Mouse (Mus musculus) embryonic facial prominence, embryonic 14.5 days (tissue): Measurements from ENCODE around the gene Aldh9a1. TPM values are rescaled to one million over a fixed set of nuclear protein-coding genes. Genes with fewer than 3 reads are reported as not detected.
A peak's percentile ranks its signal among the peaks of the same experiment; 100 is the strongest.

ENCODE experiments used
- ATAC-seq: fragments of 200-750 bp; cut with Nextera tagmentation; 2 replicates; pipeline ENCODE4 v1.8.0; 2017; ENCODE audit warnings: low read depth, moderate number of reproducible peaks, moderate TSS enrichment
- DNase-seq: peaks from one replicate; pipeline ENCODE4 v3.0.0-alpha.2; 2015; ENCODE audit warnings: low spot score
- H3K27ac ChIP-seq: fragments of 300-500 bp; sonication (generic); replicated peaks from 2 replicates; pipeline ENCODE4 v1.5.1; 2014; ENCODE audit warnings: low read depth, mild to moderate bottlenecking, low read length, moderate library complexity
- H3K27me3 ChIP-seq: fragments of 300-500 bp; sonication (generic); replicated peaks from 2 replicates; pipeline ENCODE4 v1.6.1; 2014; ENCODE audit warnings: low read length; ENCODE audit not compliant: control insufficient read depth, insufficient read depth
- H3K36me3 ChIP-seq: fragments of 300-500 bp; sonication (generic); 2 replicates; pipeline ENCODE4 v1.6.1; 2014; ENCODE audit warnings: low read length, mixed read lengths; ENCODE audit not compliant: control insufficient read depth, insufficient read depth
- H3K4me1 ChIP-seq: fragments of 300-500 bp; sonication (generic); 2 replicates; pipeline ENCODE4 v1.6.1; 2014; ENCODE audit warnings: antibody characterized with exemption, low read length; ENCODE audit not compliant: control insufficient read depth, insufficient read depth
- H3K4me2 ChIP-seq: fragments of 300-500 bp; sonication (generic); 2 replicates; pipeline ENCODE4 v1.6.1; 2014; ENCODE audit warnings: low read depth, mild to moderate bottlenecking, low read length, moderate library complexity, mixed read lengths
- H3K4me3 ChIP-seq: fragments of 300-500 bp; sonication (generic); 2 replicates; pipeline ENCODE4 v1.5.1; 2014; ENCODE audit warnings: low read depth, mild to moderate bottlenecking, low read length
- H3K9ac ChIP-seq: fragments of 300-500 bp; sonication (generic); 2 replicates; pipeline ENCODE4 v1.6.1; 2014; ENCODE audit warnings: low read depth, mild to moderate bottlenecking, low read length, moderate library complexity, mixed read lengths
- H3K9me3 ChIP-seq: fragments of 300-500 bp; sonication (generic); 2 replicates; pipeline ENCODE4 v1.6.1; 2016; ENCODE audit warnings: low read length; ENCODE audit not compliant: control insufficient read depth
- WGBS: fragments of 180-500 bp; shearing (Covaris S2); extraction: QIAGEN DNeasy Blood & Tissue Kit; methylation state at CpG from one replicate; pipeline ENCODE4 v1.1.7; 2014; 5-methylcytosine and 5-hydroxymethylcytosine counted together
- polyA plus RNA-seq: library from polyadenylated mRNA; unstranded; fragments of >200 nt; fragmentation: Nextera tagmentation; extraction: Ambion mirVana; gene quantifications from 2 replicates; pipeline ENCODE4 v1.2.1, GENCODE M21; 2014

Aldh9a1 gene
- polyA plus RNA-seq, 1 experiment from 2014 or later, result 40.7 TPM

DNA sequence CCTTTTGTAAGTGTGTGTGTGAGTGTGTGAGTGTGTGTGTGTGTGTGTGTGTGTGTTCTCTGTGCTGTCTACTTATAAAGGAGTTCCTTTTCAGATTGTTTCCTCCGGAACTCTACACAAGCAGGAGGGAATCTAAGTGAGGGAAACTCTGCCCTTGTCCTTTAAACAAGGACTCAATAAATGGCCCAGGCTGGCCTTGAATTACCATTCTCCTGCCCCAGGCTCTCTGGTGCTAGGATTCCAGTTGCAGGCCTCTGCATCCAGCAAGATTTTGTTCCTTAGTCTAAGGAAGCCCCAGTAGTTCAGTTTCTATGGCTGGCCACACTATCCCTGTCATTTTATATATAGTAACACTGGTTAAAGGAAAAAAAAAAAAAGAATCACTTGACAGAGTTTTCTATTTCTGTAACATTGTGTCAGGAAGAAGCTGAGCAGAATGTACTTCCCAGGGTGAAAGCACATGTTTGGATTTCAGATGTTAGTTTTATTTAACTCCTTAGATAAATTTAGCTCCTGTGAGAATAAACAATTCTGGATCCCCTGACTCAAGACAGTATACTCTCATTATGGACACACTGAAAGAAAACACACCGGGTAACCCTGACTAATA lies 42.3 kb downstream of the Aldh9a1 start:
- Histone ChIP-seq H3K9me3 (no peaks in the 10 kb centered on the region), H3K4me1 (no peaks in the 10 kb centered on the region), H3K36me3 (no peaks in the 10 kb centered on the region), H3K9ac (peak overlapping the region; percentile 77; the same call in 1 of the 2 replicates), H3K27me3 (peaks cover 11% of the 10 kb centered on the region; the same call in 1 of the 2 replicates), H3K4me2 (peak overlapping the region; percentile 79), H3K27ac (0 out of 2 replicates have a peak overlapping the region, but pooled peaks have one; percentile 23), H3K4me3 (peak overlapping the region; percentile 64; the same call in 1 of the 2 replicates)
- 46% methylated on average over 2 of the region's 2 CpGs for WGBS
- DNase-seq (no peak), ATAC-seq (no peak)

DNA sequence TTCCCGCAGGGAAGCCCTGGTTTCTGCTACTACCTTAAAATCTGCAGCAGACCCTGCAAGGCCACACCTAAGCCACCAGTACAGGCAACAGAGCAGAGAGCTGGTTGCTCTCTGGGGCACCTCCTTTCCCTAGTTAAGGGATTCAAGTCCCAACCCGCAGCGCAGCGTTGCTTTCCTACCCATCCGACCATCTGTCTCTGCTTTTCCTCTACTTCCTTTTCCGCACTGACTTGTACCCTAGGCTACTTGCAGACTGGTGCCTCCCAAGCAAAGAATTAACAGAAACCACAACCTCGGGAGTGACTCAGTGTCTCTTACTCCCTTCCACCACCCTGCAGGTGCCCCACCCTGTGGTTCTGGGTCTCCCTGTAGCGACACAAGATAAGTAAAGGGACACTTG lies 42.9 kb downstream of the Aldh9a1 start:
- DNase-seq, result peak; percentile 43
- Histone ChIP-seq H3K4me3 (peak overlapping the region; percentile 64), H3K27me3 (peaks cover 11% of the 10 kb centered on the region; the same call in 1 of the 2 replicates), H3K9me3 (no peaks in the 10 kb centered on the region), H3K9ac (peak overlapping the region; percentile 77), H3K4me1 (no peaks in the 10 kb centered on the region), H3K36me3 (no peaks in the 10 kb centered on the region), H3K27ac (0 out of 2 replicates have a peak overlapping the region, but pooled peaks have one; percentile 23), H3K4me2 (peak overlapping the region; percentile 79)
- 6% methylated on average over 8 of the region's 8 CpGs for WGBS
- no peak for ATAC-seq

DNA sequence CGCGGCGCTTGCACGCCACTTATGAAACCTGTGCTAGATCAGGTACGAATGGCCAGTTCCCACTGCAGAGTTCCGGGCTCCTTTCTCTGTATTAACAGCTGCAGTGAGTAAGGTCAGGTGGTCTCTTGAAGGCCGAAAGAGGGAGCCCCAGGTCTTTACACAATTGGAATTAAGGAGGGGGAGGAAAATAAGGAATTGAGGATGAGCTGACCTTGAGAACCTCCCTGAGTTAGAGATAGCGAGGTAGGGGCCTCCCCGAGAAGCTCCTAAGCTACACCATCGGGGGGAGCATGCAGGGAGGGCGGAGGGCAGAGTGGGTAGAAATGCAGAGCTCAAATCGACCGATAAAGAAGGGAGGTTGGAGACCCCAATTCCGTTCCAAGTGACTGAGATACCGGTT lies 43.5 kb downstream of the Aldh9a1 start:
- H3K27me3 ChIP-seq, result peaks cover 11% of the 10 kb centered on the region; the same call in 1 of the 2 replicates
- H3K27ac ChIP-seq, result 0 out of 2 replicates have a peak overlapping the region, but pooled peaks have one; percentile 23
- peak overlapping the region; percentile 77 for H3K9ac ChIP-seq
- H3K9me3 ChIP-seq, result no peaks in the 10 kb centered on the region
- H3K4me3 ChIP-seq, result peak overlapping the region; percentile 64
- H3K4me1 ChIP-seq, result no peaks in the 10 kb centered on the region
- 0 out of 2 replicates have a peak, but pooled peaks have one; percentile 9 for ATAC-seq
- under 1% methylated on average over 15 of the region's 15 CpGs for WGBS
- DNase-seq, result peak; percentile 31
- H3K4me2 ChIP-seq, result peak overlapping the region; percentile 79
- no peaks in the 10 kb centered on the region for H3K36me3 ChIP-seq

DNA sequence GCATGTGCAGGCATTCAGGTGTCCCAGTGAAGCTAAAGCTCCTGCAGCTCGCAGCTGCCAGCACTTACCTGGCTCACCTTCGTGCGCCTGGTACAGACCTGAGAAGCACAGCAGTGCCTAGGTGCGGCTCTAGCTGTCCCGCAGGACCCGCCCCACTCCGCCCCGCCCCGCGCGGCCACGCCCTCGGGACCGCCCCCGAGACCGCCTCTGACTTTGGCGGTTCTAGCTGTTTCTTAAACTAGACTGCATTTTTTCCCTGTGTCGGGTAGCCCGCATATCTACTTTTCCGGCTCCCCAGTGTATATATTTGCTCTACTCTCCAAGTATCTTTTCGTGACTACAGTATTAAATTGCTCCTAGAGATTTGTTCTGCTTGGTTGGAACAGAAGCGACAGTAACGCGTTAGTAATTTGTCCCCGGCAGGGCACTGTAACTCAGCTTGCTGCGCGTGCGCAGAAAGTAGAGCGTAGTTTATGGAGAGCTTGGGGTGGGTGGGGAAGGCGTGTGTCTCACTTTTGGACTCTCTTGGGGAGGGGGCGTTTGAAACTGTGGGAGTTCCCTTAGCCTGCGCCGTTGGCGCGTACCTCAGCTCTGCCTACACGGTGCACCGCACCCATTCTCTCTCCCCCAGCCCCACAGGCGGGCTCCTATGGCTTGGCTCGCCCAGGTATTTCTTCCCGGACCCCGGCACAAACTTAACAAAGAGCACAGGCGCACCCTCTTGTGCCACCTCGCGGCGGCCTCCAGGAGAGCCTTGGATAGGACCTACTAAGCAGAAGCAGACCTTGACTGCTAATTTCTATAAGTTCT lies 44.1 kb downstream of the Aldh9a1 start, which contains the start of gene Mgst3:
Gene Mgst3 (minus strand): TSS at position 159 of the 810 bp plus-strand sequence.
- Histone ChIP-seq H3K9me3 (no peaks in the 10 kb centered on the region), H3K27me3 (peaks cover 11% of the 10 kb centered on the region; the same call in 1 of the 2 replicates), H3K9ac (peak within 1 kb of the TSS; percentile 77), H3K4me3 (peak within 1 kb of the TSS; percentile 64), H3K27ac (peak within 1 kb of the TSS; percentile 86), H3K36me3 (no peaks in the 10 kb centered on the region), H3K4me2 (peak within 1 kb of the TSS; percentile 79), H3K4me1 (no peaks in the 10 kb centered on the region)
- DNase-seq, result peak; percentile 98
- peak; percentile 96 for ATAC-seq
- under 1% methylated on average over 45 of the region's 45 CpGs for WGBS

DNA sequence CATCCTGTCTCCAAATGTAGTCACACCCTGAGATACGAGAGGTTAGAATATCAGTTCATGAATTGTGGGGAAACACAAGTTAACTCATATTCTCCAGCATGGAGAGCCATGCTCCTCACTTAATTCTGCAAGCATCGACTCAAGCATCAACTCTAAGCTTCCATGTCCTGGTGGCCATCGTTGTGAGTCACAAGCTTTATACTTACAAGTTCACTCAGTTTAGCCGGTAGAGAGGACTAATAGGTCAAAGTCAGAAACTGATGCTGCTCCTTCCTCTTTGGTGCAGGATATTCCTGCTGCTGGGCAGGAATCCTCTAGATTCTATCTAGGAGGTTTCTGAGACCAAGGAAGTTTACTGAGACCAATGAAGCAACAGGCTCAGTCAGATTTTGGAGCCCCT lies 55.4 kb downstream of the Aldh9a1 start:
- no peak overlapping the region for H3K4me3 ChIP-seq
- peaks cover 11% of the 10 kb centered on the region; the same call in 1 of the 2 replicates for H3K27me3 ChIP-seq
- no peak overlapping the region for H3K27ac ChIP-seq
- 0 out of 2 replicates have a peak, but pooled peaks cover 3% of the 10 kb centered on the region for H3K9me3 ChIP-seq
- no peaks in the 10 kb centered on the region for H3K4me1 ChIP-seq
- 80% methylated on average over 4 of the region's 4 CpGs for WGBS
- no peak overlapping the region for H3K9ac ChIP-seq
- H3K36me3 ChIP-seq, result no peaks in the 10 kb centered on the region
- no peak for DNase-seq
- no peak overlapping the region for H3K4me2 ChIP-seq
- ATAC-seq, result no peak

DNA sequence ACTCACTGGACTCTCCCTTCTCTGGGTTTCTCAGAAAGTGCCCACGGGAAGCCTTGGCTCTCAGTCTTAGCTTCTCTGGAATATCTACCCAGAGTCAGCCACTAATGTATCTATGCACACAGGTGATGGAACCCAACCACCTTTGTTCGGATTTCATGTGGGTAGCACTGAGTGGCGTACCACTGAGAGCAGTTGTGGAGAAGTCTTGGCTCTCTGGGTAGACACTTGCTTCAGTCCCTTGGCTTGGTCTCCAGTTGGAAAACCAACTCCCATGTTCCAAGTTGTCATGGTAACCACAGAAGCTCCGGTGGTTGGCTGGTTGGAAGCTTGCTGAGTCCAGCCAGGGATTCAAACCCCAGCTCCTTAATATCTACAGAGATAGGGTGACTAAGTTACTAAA lies 59.8 kb downstream of the Aldh9a1 start:
- DNase-seq (no peak), ATAC-seq (no peak)
- 0 out of 2 replicates have a peak, but pooled peaks cover 3% of the 10 kb centered on the region for H3K9me3 ChIP-seq
- no peak overlapping the region for H3K9ac ChIP-seq
- H3K4me2 ChIP-seq, result no peak overlapping the region
- H3K36me3 ChIP-seq, result no peaks in the 10 kb centered on the region
- peaks cover 11% of the 10 kb centered on the region for H3K27me3 ChIP-seq
- H3K4me1 ChIP-seq, result peaks cover 6% of the 10 kb centered on the region; the same call in 1 of the 2 replicates
- H3K27ac ChIP-seq, result no peak overlapping the region
- H3K4me3 ChIP-seq, result no peak overlapping the region
- WGBS, result 82% methylated on average over 4 of the region's 4 CpGs

DNA sequence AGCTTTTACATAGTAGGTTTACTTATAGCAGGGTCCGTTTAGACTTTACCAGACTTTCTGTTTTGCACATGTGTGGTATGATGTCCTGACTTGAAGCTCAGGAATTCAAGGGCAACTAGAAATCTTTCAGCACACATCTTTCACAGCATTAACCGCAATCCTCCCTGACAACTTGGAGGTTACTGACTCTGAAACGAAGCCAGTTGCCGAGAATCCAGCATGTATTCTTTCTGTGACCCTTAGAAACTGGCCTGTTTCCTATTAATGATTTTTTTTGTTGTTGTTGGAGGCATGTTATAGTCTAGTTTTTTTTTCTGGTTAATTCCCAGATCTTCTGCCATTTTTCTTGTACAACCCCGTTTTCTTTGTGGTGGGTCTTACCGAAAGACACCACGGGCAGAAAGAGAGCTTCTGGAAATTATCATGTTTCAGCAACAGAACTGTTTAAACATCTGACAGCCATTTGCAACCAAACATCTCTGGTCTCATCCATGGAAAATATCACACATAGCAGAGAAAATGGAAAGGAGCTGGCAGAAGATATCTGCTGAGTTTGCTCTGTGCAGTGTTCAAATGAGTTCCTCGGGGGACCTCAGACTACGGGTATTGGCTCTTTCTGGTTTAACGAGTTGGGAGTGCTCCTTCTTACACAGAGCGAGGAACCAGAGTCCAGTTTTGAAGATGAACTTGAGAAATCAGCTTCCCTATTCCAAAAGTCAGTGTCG lies 62.4 kb downstream of the Aldh9a1 start:
- Histone ChIP-seq H3K27me3 (peaks cover 8% of the 10 kb centered on the region), H3K4me2 (no peak overlapping the region), H3K4me3 (no peak overlapping the region), H3K9ac (no peak overlapping the region), H3K9me3 (0 out of 2 replicates have a peak, but pooled peaks cover 3% of the 10 kb centered on the region), H3K27ac (peak overlapping the region; percentile 16; the same call in 1 of the 2 replicates), H3K36me3 (no peaks in the 10 kb centered on the region), H3K4me1 (peaks cover 6% of the 10 kb centered on the region; the same call in 1 of the 2 replicates)
- peak; percentile 79 for DNase-seq
- 39% methylated on average over 12 of the region's 12 CpGs for WGBS
- ATAC-seq, result peak; percentile 33; the same call in 1 of the 2 replicates

DNA sequence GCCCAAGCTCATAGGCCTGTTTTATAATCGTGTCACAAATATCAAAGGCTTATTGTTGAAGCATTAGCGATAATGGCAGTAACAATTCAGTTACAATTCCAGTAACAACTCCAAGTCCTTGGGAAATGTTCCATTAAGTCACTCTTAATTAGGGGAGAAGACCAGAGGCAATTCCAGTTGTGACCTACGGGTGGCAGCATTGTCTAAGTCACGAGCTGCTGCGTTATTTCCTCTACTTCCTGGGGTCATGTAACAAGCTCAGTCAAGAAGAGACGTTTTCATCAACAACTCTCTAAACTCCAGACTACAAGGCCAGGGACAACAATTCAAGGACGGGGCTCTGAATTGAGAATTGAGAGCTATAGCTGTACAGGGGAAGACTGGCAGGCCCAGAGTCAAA lies 65.1 kb downstream of the Aldh9a1 start:
- WGBS, result 4% methylated on average over 7 of the region's 7 CpGs
- ATAC-seq, result 0 out of 2 replicates have a peak, but pooled peaks have one; percentile 12
- H3K4me1 ChIP-seq, result peaks cover 6% of the 10 kb centered on the region; the same call in 1 of the 2 replicates

More for the DNA sequence above, 65.1 kb downstream of the Aldh9a1 start:
- Histone ChIP-seq H3K4me2 (no peak overlapping the region), H3K27me3 (peaks cover 8% of the 10 kb centered on the region), H3K4me3 (no peak overlapping the region), H3K36me3 (no peaks in the 10 kb centered on the region), H3K27ac (no peak overlapping the region), H3K9ac (no peak overlapping the region), H3K9me3 (no peaks in the 10 kb centered on the region)
- DNase-seq, result peak; percentile 78
